Mouse (Mus musculus) C2C12 (cell line): Measurements from ENCODE around the gene Ankrd50.

Experiments used
- CEBPB ChIP-seq: IDR thresholded peaks from one replicate; pipeline ENCODE4 v1.6.1; 2011; ENCODE audit warnings: low read depth, mild to moderate bottlenecking, control low read depth, moderate library complexity
- CTCF ChIP-seq: IDR thresholded peaks from one replicate; pipeline ENCODE4 v1.5.1; 2011; ENCODE audit not compliant: control insufficient read depth, insufficient read depth, insufficient read length
- MAX ChIP-seq: IDR thresholded peaks from one replicate; pipeline ENCODE4 v1.6.1; 2011; ENCODE audit warnings: mild to moderate bottlenecking, control low read depth
- MYOD1 ChIP-seq: IDR thresholded peaks from one replicate; pipeline ENCODE4 v1.6.1; 2011; ENCODE audit warnings: low read depth; ENCODE audit not compliant: control insufficient read depth, insufficient read length

- TF ChIP-seq MAX (no peak), CTCF (no peak), CEBPB (no peak), MYOD1 (no peak)
Observed at GRCm38 (mm10) chr3:38461742-38462141, 22.9 kb downstream of the Ankrd50 start.
